Mouse (Mus musculus) heart, embryonic 14.5 days (tissue): ENCODE data around the gene Macrod2. TPM values are rescaled to one million over a fixed set of nuclear protein-coding genes. Genes with fewer than 3 reads are reported as not detected.

ENCODE experiments used
- ATAC-seq: fragments of 200-750 bp; cut with Nextera tagmentation; 2 replicates; pipeline ENCODE4 v1.8.0; 2017; ENCODE audit warnings: low read depth, moderate TSS enrichment; ENCODE audit not compliant: insufficient number of reproducible peaks, insufficient read depth, low FRiP score
- H3K27ac ChIP-seq, 2 experiments: fragments of 200-500 bp in 1 of 2; fragments of 300-500 bp in 1 of 2; sonication (generic) in 1 of 2; replicated peaks in 1 of 2; 2 replicates each; pipeline ENCODE4 v1.5.1; 2012 to 2014; ENCODE audit warnings: low read depth in 2 of 2, low read length in 2 of 2, control low read depth in 1 of 2, mild to moderate bottlenecking in 1 of 2, mixed read lengths in 1 of 2; ENCODE audit not compliant: control insufficient read depth in 1 of 2, insufficient read depth in 1 of 2
- H3K27me3 ChIP-seq: fragments of 300-500 bp; sonication (generic); 2 replicates; pipeline ENCODE4 v1.6.1; 2014; ENCODE audit warnings: mild to moderate bottlenecking, low read length, control low read depth; ENCODE audit not compliant: control insufficient read depth, insufficient read depth
- H3K36me3 ChIP-seq: fragments of 300-500 bp; sonication (generic); 2 replicates; pipeline ENCODE4 v1.6.1; 2014; ENCODE audit warnings: mild to moderate bottlenecking, control low read depth, low read length, mixed read lengths; ENCODE audit not compliant: control insufficient read depth, insufficient read depth
- H3K4me1 ChIP-seq, 2 experiments: fragments of 200-500 bp in 1 of 2; fragments of 300-500 bp in 1 of 2; sonication (generic) in 1 of 2; 2 replicates each; pipeline ENCODE4 v1.6.1; 2012 to 2014; ENCODE audit warnings: low read length in 2 of 2, control low read depth in 1 of 2, mixed read lengths in 1 of 2; ENCODE audit not compliant: control insufficient read depth in 2 of 2, insufficient read depth in 2 of 2
- H3K4me2 ChIP-seq: fragments of 300-500 bp; sonication (generic); 2 replicates; pipeline ENCODE4 v1.6.1; 2014; ENCODE audit warnings: mild to moderate bottlenecking, low read length
- H3K4me3 ChIP-seq, 2 experiments: fragments of 200-500 bp in 1 of 2; fragments of 300-500 bp in 1 of 2; sonication (generic) in 1 of 2; 2 replicates each; pipeline ENCODE4 v1.5.1; 2012 to 2014; ENCODE audit warnings: low read length in 2 of 2, mild to moderate bottlenecking in 2 of 2, control low read depth in 1 of 2, low read depth in 1 of 2, moderate library complexity in 1 of 2; ENCODE audit not compliant: control insufficient read depth in 1 of 2, insufficient read depth in 1 of 2
- H3K9ac ChIP-seq: fragments of 300-500 bp; sonication (generic); 2 replicates; pipeline ENCODE4 v1.6.1; 2014; ENCODE audit warnings: mild to moderate bottlenecking, low read length
- H3K9me3 ChIP-seq: fragments of 300-500 bp; sonication (generic); 2 replicates; pipeline ENCODE4 v1.6.1; 2016; ENCODE audit warnings: low read length, control low read depth; ENCODE audit not compliant: control insufficient read depth
- WGBS: fragments of 180-500 bp; shearing (Covaris S2); extraction: QIAGEN DNeasy Blood & Tissue Kit; methylation state at CpG from one replicate; pipeline ENCODE4 v1.1.7; 2014; 5-methylcytosine and 5-hydroxymethylcytosine counted together
- polyA plus RNA-seq: library from polyadenylated mRNA; unstranded; fragments of >200 nt; fragmentation: Nextera tagmentation; extraction: Ambion mirVana; gene quantifications from 2 replicates; pipeline ENCODE4 v1.2.1, GENCODE M21; 2014

Macrod2 gene
- polyA plus RNA-seq = 19.8 and 21.3 TPM in 2 replicates

DNA sequence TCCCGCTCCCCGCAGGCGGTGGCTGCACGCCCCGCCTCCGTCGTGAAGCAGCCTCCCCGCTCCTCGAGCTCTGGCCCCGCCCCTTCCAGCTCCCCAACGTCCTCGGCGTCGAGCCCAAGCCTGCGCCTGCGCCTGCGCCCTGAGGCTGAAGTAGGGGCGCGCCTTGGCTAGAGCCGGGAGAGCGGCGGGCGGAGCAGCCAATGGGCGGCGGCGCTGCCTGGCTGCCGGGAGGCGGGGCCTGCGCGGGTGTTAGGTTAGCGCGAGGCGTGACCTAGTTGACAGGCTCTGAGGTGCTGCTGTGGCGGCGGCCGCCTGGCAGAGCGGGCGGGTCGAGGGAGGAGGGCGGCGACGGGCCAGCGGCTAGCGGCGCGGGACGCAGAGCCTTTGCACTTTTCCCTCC is at the start of gene Macrod2:
Gene Macrod2, plus strand, starts transcription at position 131 of the 400 bp plus-strand sequence.
- H3K9me3 ChIP-seq = no peaks in the 10 kb centered on the region
- 0% methylated on average over 45 of the region's 47 CpGs for WGBS
- no peaks in the 10 kb centered on the region for H3K36me3 ChIP-seq
- ATAC-seq = peak; percentile 99
- H3K4me1 ChIP-seq = peaks cover 0 to 3% of the 10 kb centered on the region in 2 experiments; a peak in 1 of 4 replicates
- H3K4me2 ChIP-seq = peak within 1 kb of the TSS; percentile 79
- H3K27ac ChIP-seq = peak within 1 kb of the TSS in 1 of 2 experiments; percentile 66; a peak in 2 of 4 replicates
- no peaks in the 10 kb centered on the region for H3K27me3 ChIP-seq
- H3K4me3 ChIP-seq = peak within 1 kb of the TSS; percentile 61 to 64
- H3K9ac ChIP-seq = peak within 1 kb of the TSS; percentile 78

DNA sequence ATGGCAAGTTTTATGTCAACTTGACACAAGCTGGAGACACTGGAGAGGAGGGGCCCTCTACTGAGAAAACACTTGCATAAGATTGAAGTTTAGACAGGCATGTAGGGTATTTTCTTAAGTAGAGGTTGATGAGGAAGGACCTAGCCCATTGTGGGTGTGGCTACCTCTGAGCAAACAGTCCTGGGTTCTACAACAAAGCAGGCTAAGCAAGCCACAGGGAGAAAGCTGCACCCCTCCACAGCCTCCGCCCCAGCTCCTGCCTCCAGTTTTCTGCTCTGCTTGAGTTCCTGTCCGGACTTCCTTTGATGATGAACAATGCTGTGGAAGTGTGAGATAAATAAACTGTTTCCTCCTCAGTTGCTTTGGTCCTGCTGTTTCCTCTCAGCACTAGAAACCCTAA is 35.2 kb upstream of the Macrod2 start:
- Histone ChIP-seq H3K27me3 (no peaks in the 10 kb centered on the region), H3K36me3 (no peaks in the 10 kb centered on the region), H3K9me3 (no peaks in the 10 kb centered on the region), H3K27ac (no peak overlapping the region), H3K4me3 (no peak overlapping the region), H3K4me1 (no peaks in the 10 kb centered on the region), H3K4me2 (no peak overlapping the region), H3K9ac (no peak overlapping the region)
- 44% methylated on average over 2 of the region's 2 CpGs for WGBS
- no peak for ATAC-seq

DNA sequence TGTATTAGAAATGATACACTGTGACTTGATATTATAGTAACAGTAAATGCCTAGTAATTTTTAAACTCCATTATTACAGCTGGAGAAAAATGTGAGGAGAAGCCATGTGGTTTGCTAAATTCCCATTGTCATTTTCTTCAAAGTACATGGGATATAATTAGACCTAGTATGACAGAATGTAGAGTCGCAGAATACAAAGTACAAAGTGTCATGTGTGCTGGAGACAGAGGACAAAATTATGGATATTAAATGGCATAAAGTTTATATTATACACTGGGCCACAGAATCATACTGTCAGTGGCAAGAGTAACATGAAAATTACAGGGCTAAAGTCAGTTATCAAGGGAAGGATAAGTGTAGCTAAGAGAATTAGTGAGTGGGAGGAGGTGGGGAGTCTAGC is 30.3 kb upstream of the Macrod2 start:
- no peak overlapping the region for H3K9ac ChIP-seq
- H3K4me3 ChIP-seq = no peak overlapping the region
- 53% methylated on average over 1 of the region's 1 CpGs for WGBS
- ATAC-seq = no peak
- H3K4me2 ChIP-seq = no peak overlapping the region
- no peak overlapping the region for H3K27ac ChIP-seq
- no peaks in the 10 kb centered on the region for H3K9me3 ChIP-seq
- H3K36me3 ChIP-seq = no peaks in the 10 kb centered on the region
- no peaks in the 10 kb centered on the region for H3K4me1 ChIP-seq
- no peaks in the 10 kb centered on the region for H3K27me3 ChIP-seq

DNA sequence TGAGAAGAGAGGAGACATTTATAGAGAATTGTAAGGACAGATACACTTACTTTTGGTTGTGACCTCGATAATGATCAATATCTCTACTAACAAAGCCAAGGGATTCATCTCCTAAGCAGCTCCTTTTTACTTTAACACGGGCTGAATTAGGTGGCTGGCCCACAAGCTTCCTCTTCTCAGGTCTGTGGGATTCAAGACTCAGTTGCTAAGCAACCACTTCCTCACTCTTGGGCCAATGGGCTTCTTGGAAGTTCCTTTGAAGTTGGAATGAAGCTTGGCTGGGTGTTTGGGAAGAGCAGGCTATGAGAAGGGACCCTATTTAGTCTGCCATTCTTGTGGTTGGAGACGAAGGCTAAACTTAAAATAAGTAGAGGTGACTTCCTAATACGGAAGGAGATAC is 5.6 kb upstream of the Macrod2 start, which contains the start of gene Sel1l2:
Gene Sel1l2, minus strand, starts transcription at position 182 of the 400 bp plus-strand sequence.
- no peak for ATAC-seq
- WGBS = 43% methylated on average over 4 of the region's 4 CpGs

DNA sequence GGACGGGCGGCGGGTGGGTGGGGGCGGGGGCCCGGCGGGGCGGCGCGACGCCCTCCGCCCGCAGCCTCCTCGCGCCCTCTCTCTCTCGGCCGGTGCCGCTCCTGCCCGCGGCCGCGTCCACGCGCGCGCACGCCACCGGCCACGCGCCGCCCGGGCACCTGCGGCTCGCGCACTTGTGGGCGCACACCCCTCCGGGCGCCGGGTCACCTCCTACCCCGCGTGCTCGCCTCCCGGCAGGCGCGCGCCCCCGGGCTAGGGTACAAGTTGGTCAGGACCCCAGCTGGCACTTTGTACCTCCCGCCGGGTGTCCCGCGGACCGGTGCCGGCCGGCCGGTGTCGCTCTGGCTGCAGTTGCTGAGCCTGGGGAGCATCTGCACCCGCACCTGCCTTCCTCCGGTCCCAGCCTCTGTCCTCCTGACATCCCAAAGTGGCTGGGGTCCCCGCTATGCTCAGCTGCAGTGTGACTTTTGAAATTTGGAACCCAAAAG is 679 bp downstream of the Macrod2 start:
- peak overlapping the region; percentile 79 for H3K4me2 ChIP-seq
- ATAC-seq = peak; percentile 48
- peaks cover 0 to 3% of the 10 kb centered on the region in 2 experiments; a peak in 1 of 4 replicates for H3K4me1 ChIP-seq
- peak overlapping the region; percentile 78 for H3K9ac ChIP-seq
- no peaks in the 10 kb centered on the region for H3K36me3 ChIP-seq
- no peaks in the 10 kb centered on the region for H3K9me3 ChIP-seq
- H3K27ac ChIP-seq = peak overlapping the region in 1 of 2 experiments; percentile 66; a peak in 2 of 4 replicates
- WGBS = 0% methylated on average over 48 of the region's 58 CpGs
- H3K4me3 ChIP-seq = peak overlapping the region; percentile 61 to 64
- no peaks in the 10 kb centered on the region for H3K27me3 ChIP-seq

More for the DNA sequence above, 5.6 kb upstream of the Macrod2 start, which contains the start of gene Sel1l2:
- Histone ChIP-seq H3K9me3 (no peaks in the 10 kb centered on the region), H3K27ac (no peak within 1 kb of the TSS), H3K36me3 (no peaks in the 10 kb centered on the region), H3K27me3 (no peaks in the 10 kb centered on the region), H3K4me1 (no peaks in the 10 kb centered on the region), H3K4me2 (no peak within 1 kb of the TSS), H3K9ac (no peak within 1 kb of the TSS), H3K4me3 (no peak within 1 kb of the TSS)

DNA sequence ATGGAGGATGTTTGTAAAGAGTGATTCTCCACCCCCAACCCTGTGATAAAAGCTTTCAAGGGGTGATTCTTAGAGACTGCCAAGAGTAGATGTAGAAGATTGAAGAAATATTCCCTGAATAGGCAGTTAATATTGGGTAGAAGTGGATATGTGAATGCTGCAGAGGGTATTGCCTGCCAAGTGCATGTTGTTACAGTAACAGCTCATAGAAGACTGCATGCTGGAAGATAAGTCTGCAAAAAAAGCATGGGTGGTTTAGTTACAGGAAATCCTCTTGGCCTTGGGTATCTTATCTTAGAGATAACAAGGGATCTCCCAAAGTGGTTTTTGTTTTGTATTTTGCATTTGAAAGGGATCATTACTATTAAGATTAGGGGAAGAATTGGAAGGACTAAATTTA is 30.7 kb downstream of the Macrod2 start:
- no peak overlapping the region for H3K4me2 ChIP-seq
- no peak overlapping the region for H3K9ac ChIP-seq
- H3K36me3 ChIP-seq = no peaks in the 10 kb centered on the region
- H3K27ac ChIP-seq = no peak overlapping the region
- no peak for ATAC-seq
- no peaks in the 10 kb centered on the region for H3K9me3 ChIP-seq
- H3K4me3 ChIP-seq = no peak overlapping the region
- no peaks in the 10 kb centered on the region for H3K4me1 ChIP-seq
- no peaks in the 10 kb centered on the region for H3K27me3 ChIP-seq

DNA sequence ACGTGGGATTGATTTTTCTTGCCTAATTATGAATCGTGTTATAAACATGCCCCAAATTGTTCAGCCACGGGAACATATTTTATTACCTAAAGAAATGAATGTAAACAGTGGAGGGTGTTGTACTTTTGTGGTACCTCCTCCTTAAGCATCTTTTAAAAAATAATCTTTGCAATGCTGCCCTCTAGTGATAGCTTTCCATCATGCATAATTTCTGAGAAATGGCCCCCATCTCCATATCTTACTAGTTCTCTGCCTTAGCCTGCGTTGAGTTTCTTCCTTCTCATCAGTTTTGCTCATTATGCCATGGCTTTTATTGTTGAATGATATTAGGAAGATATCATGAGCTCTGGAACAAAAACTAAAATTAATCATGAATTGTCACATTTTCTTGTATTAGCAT is 32.2 kb downstream of the Macrod2 start:
- 11% methylated on average over 4 of the region's 4 CpGs for WGBS

DNA sequence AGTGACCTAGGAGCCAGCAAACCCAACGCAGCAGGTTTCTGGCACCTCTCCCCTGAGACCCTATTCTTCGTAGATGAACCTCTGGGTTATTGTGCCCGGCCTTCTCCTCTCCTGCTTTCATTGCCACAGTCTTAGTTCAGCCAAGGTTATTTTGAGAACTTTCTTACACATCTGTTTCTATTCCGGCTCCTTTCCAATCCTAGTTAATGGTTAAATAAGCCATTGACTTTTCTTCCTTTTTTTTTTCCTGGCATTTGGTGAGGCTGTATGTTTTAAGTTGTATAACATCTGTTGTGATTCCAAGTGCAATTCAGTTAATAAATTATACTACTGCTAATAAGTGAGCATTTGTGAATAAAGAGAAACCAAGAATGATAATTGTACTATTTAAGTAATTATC is 44.0 kb downstream of the Macrod2 start:
- no peaks in the 10 kb centered on the region for H3K9me3 ChIP-seq
- no peak for ATAC-seq
- WGBS = 83% methylated on average over 4 of the region's 4 CpGs
- H3K4me1 ChIP-seq = no peaks in the 10 kb centered on the region
- no peak overlapping the region for H3K27ac ChIP-seq
- no peak overlapping the region for H3K4me2 ChIP-seq
- H3K9ac ChIP-seq = no peak overlapping the region
- H3K36me3 ChIP-seq = no peaks in the 10 kb centered on the region
- H3K4me3 ChIP-seq = no peak overlapping the region
- no peaks in the 10 kb centered on the region for H3K27me3 ChIP-seq

More for the DNA sequence above, 32.2 kb downstream of the Macrod2 start:
- no peaks in the 10 kb centered on the region for H3K4me1 ChIP-seq
- H3K27me3 ChIP-seq = no peaks in the 10 kb centered on the region
- no peak overlapping the region for H3K9ac ChIP-seq
- no peaks in the 10 kb centered on the region for H3K9me3 ChIP-seq
- no peak overlapping the region for H3K4me2 ChIP-seq
- H3K36me3 ChIP-seq = no peaks in the 10 kb centered on the region
- H3K27ac ChIP-seq = no peak overlapping the region
- no peak overlapping the region for H3K4me3 ChIP-seq
- ATAC-seq = no peak
